Mouse (Mus musculus) monocyte, adult 5-6 weeks (primary cell): ENCODE measurements around the gene Gnas. TPM values are rescaled to one million over a fixed set of nuclear protein-coding genes. Genes with fewer than 3 reads are reported as not detected.
"Not testable (repeated sequence)": the region's sequence is repeated elsewhere in the genome, so short reads cannot be mapped to it uniquely, and the experiment has no call there.

Source experiments
- ATAC-seq: fragments of 153-309, 156-312 bp; replicated peaks from 2 replicates; pipeline ENCODE4 v1.8.0; 2017; ENCODE audit warnings: mild to moderate bottlenecking; ENCODE audit not compliant: low TSS enrichment, insufficient number of reproducible peaks, severe bottlenecking, poor library complexity, low FRiP score
- total RNA-seq: library from RNA; stranded (forward); fragments of 200-1000, 200-491, 200-594 nt; gene quantifications from 3 replicates; pipeline ENCODE4 v1.2.3, GENCODE M21; 2017

Gnas gene
- total RNA-seq, 1 experiment from 2014 or later, result 224 TPM

- no peak for ATAC-seq
These were observed 58.8 kb downstream of the Gnas start for GRCm38 (mm10) chr2:174342793-174343400.

GRCm38 (mm10) chr2:174343566-174343965, 59.4 kb downstream of the Gnas start:
- no peak for ATAC-seq

- ATAC-seq, result peak; percentile 76
These were observed 60.0 kb downstream of the Gnas start for GRCm38 (mm10) chr2:174344003-174344655.

GRCm38 (mm10) chr2:174344996-174345395, 60.9 kb downstream of the Gnas start:
- ATAC-seq, result no peak

GRCm38 (mm10) chr2:174346612-174346998, 62.5 kb downstream of the Gnas start, which contains the start of gene Gm20721:
TSS of gene Gm20721 (minus strand) at chr2:174346712.
- ATAC-seq, result no peak

- ATAC-seq, result not testable (repeated sequence)
These were observed 63.0 kb downstream of the Gnas start for GRCm38 (mm10) chr2:174346999-174347668.

GRCm38 (mm10) chr2:174358516-174358915, 74.4 kb downstream of the Gnas start:
- no peak for ATAC-seq

GRCm38 (mm10) chr2:174359656-174360055, 75.5 kb downstream of the Gnas start:
- no peak for ATAC-seq

- ATAC-seq, result no peak
These were observed 82.5 kb downstream of the Gnas start for GRCm38 (mm10) chr2:174366571-174366970.

GRCm38 (mm10) chr2:174381021-174381420, 96.9 kb downstream of the Gnas start:
- ATAC-seq, result no peak

GRCm38 (mm10) chr2:174391936-174392335, 107.8 kb downstream of the Gnas start:
- ATAC-seq, result no peak

- no peak for ATAC-seq
These were observed 108.4 kb downstream of the Gnas start for GRCm38 (mm10) chr2:174392554-174392953.

GRCm38 (mm10) chr2:174393383-174393782, 109.3 kb downstream of the Gnas start:
- ATAC-seq, result no peak

Other genes with a start within 250 kb of the Gnas start
- 53.2 to 57.0 TPM (median 54.4 TPM) in 3 replicates for gene Stx16, start 208.0 kb upstream of the Gnas start, total RNA-seq
- 12.7 to 23.3 TPM (median 20.4 TPM) in 3 replicates for gene Npepl1, start 174.0 kb upstream of the Gnas start, total RNA-seq
- gene Gm20721, start 62.4 kb downstream of the Gnas start, total RNA-seq, result 8.0 to 16.0 TPM (median 12.4 TPM) in 3 replicates
- gene Nelfcd, start 131.5 kb downstream of the Gnas start, total RNA-seq, result 40.3 to 48.0 TPM (median 44.1 TPM) in 3 replicates
- 273 to 400 TPM (median 362 TPM) in 3 replicates for gene Ctsz, start 154.7 kb downstream of the Gnas start, total RNA-seq
- 13.4 to 226 TPM (median 24.5 TPM) in 3 replicates for gene Tubb1, start 166.4 kb downstream of the Gnas start, total RNA-seq
- gene Atp5e, start 179.8 kb downstream of the Gnas start, total RNA-seq, result 143 to 289 TPM (median 191 TPM) in 3 replicates
- gene Prelid3b, start 188.8 kb downstream of the Gnas start, total RNA-seq, result 107 to 190 TPM (median 108 TPM) in 3 replicates